Mouse (Mus musculus): ENCODE results near the gene Gba2. TPM values are rescaled to one million over a fixed set of nuclear protein-coding genes. Genes with fewer than 3 reads are reported as not detected.

The Gba2 gene
- polyA plus RNA-seq, 1 experiment from 2014 or later, result 17.7 TPM

DNA sequence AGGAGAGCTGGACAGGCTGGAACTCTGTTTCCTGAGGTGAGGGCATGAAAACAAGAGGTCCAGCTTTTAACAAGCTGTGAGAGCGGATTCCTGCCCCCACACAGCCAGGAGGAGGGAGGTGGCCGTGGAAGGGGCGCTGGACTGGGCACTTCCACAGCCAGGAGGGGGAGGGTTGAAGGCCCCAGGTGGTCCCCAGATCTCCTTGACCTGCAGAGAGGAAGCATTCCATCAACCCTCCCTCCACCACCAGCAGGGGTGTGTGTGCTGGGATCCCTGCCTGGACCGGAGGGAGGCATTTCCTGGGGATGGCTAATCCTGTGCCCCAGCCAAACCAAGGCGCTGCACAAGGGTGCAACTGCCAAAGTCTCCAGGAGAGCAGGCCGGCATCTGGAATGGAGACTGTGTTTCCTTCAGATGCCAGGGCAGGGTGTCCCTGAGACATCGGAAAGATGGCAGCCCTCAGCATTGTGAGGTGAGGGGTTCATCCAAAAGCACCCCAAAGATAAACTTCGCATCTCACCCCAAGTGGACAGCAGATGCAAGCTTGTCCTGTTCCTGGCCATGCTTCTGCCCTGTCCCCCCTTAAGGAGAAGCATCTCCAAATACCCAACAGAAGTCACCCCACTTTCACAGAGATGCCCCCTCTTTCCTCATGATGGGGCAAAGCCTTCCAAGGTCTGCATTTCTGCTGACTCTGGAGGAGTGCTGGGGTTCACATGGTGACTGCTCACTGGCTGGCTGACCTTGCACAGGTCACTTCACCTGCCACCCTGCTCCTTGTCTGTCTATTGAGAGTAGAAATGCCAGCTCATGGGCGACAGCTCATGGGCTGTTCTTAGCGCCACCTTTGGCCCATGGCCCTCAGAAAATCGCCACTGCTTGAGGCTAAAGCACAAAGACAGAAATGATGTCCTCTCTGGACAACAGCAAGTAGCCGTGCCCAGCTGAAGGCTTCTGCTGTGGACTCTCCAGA lies 6.1 kb upstream of the Gba2 start, which contains the start of gene Msmp:
Msmp (minus strand) TSS at position 51 of the 973 bp plus-strand sequence.
- no peaks in the 10 kb centered on the region for H3K27me3 ChIP-seq (ENCODE audit: control insufficient read depth, insufficient read depth, low read depth, low read length)
- peaks cover 17% of the 10 kb centered on the region for H3K4me1 ChIP-seq (ENCODE audit: control insufficient read depth, low read depth, low read length)
- no peaks in the 10 kb centered on the region for H3K9me3 ChIP-seq (replicated peaks; ENCODE audit: control insufficient read depth, low read length)
- peaks cover 33% of the 10 kb centered on the region for H3K36me3 ChIP-seq (ENCODE audit: control insufficient read depth, insufficient read depth)
- ATAC-seq (ENCODE audit: low read depth), result no peak
- H3K4me3 ChIP-seq (ENCODE audit: low read depth, low read length), result no peak within 1 kb of the TSS
- H3K4me2 ChIP-seq (ENCODE audit: low read depth, low read length), result no peak within 1 kb of the TSS
- H3K9ac ChIP-seq (ENCODE audit: low read depth, low read length), result no peak within 1 kb of the TSS
- 77% methylated on average over 12 of the region's 12 CpGs for WGBS (ENCODE audit: insufficient replicate concordance)
- H3K27ac ChIP-seq (ENCODE audit: low read length), result no peak within 1 kb of the TSS

DNA sequence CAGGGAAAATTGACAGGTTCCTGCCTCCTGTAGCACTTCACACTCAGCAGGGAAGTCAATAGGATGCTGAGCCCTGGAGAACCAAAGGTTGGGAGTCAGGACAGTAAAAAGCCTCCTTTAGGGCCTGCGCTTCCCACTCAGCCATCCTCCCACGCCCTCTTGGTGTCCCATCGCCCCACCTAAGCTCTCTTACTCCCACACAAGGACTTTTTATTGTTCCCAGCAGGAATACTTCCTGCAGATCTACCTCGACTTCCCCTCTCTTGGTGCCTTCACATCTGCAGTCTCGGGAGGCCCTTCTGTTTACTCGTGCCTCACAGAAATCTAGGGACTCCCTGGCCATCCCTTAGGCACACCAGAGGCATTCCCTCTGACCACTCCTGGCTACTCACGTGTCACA lies 4.7 kb upstream of the Gba2 start:
- H3K9ac ChIP-seq (ENCODE audit: low read depth, low read length), result no peak overlapping the region
- no peak overlapping the region for H3K27ac ChIP-seq (ENCODE audit: low read length)
- H3K36me3 ChIP-seq (ENCODE audit: control insufficient read depth, insufficient read depth), result peaks cover 33% of the 10 kb centered on the region
- 73% methylated on average over 7 of the region's 7 CpGs for WGBS (ENCODE audit: insufficient replicate concordance)
- ATAC-seq (ENCODE audit: low read depth), result no peak
- H3K4me2 ChIP-seq (ENCODE audit: low read depth, low read length), result no peak overlapping the region
- H3K27me3 ChIP-seq (ENCODE audit: control insufficient read depth, insufficient read depth, low read depth, low read length), result no peaks in the 10 kb centered on the region
- H3K4me1 ChIP-seq (ENCODE audit: control insufficient read depth, low read depth, low read length), result peaks cover 23% of the 10 kb centered on the region
- H3K9me3 ChIP-seq (replicated peaks; ENCODE audit: control insufficient read depth, low read length), result no peaks in the 10 kb centered on the region
- no peak overlapping the region for H3K4me3 ChIP-seq (ENCODE audit: low read depth, low read length)

DNA sequence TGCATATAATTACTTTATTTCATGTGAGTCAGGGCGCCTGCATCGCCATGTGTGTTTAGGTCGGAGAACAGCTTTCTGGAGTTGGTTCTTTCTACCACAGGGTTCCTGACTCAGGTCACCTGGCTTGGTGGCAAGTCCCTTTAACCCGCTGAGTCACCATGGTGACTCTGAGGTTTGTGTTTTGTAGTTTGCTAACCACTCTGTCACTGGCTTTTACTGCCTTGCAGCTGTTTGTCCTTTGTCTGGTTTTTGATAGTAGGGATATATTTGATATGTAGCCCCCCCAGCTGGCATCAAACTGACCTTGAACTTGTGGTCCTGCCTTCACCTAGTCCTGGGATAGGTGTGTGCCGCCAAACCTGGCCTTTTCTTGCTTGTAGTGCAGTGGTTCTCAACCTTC lies 3.6 kb upstream of the Gba2 start:
- peaks cover 19% of the 10 kb centered on the region for H3K4me1 ChIP-seq (ENCODE audit: control insufficient read depth, low read depth, low read length)
- H3K27ac ChIP-seq (ENCODE audit: low read length), result 0 out of 2 replicates have a peak overlapping the region, but pooled peaks have one; percentile 4
- H3K4me2 ChIP-seq (ENCODE audit: low read depth, low read length), result no peak overlapping the region
- H3K4me3 ChIP-seq (ENCODE audit: low read depth, low read length), result no peak overlapping the region
- peaks cover 33% of the 10 kb centered on the region for H3K36me3 ChIP-seq (ENCODE audit: control insufficient read depth, insufficient read depth)
- no peaks in the 10 kb centered on the region for H3K27me3 ChIP-seq (ENCODE audit: control insufficient read depth, insufficient read depth, low read depth, low read length)
- no peak for ATAC-seq (ENCODE audit: low read depth)
- H3K9ac ChIP-seq (ENCODE audit: low read depth, low read length), result no peak overlapping the region
- no peaks in the 10 kb centered on the region for H3K9me3 ChIP-seq (replicated peaks; ENCODE audit: control insufficient read depth, low read length)
- WGBS (ENCODE audit: insufficient replicate concordance), result 66% methylated on average over 5 of the region's 5 CpGs

DNA sequence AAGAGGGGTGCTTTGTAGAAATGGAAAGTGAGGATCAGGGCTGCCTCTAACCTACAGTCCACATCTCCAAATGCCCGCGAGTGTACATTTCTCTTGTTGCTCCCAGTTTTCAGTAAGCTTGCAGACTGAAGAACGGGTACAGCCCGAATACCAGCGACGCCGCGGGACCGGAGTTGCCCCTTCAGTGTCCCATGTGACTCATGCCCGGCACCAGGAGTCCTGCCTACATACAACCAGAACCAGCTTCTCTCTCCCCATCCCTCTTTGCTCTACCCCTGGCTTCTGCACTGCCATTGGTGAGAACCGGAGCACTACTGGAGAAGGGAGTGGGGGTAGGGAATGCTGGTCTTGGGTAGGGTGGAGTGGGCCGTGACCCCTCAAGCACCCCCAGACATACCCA lies 2.7 kb upstream of the Gba2 start:
- H3K27ac ChIP-seq (ENCODE audit: low read length), result no peak overlapping the region
- no peak overlapping the region for H3K9ac ChIP-seq (ENCODE audit: low read depth, low read length)
- peaks cover 33% of the 10 kb centered on the region for H3K36me3 ChIP-seq (ENCODE audit: control insufficient read depth, insufficient read depth)
- no peak overlapping the region for H3K4me2 ChIP-seq (ENCODE audit: low read depth, low read length)
- WGBS (ENCODE audit: insufficient replicate concordance), result 86% methylated on average over 12 of the region's 12 CpGs
- no peak overlapping the region for H3K4me3 ChIP-seq (ENCODE audit: low read depth, low read length)
- H3K9me3 ChIP-seq (replicated peaks; ENCODE audit: control insufficient read depth, low read length), result no peaks in the 10 kb centered on the region
- H3K4me1 ChIP-seq (ENCODE audit: control insufficient read depth, low read depth, low read length), result peaks cover 28% of the 10 kb centered on the region
- no peak for ATAC-seq (ENCODE audit: low read depth)
- H3K27me3 ChIP-seq (ENCODE audit: control insufficient read depth, insufficient read depth, low read depth, low read length), result no peaks in the 10 kb centered on the region

DNA sequence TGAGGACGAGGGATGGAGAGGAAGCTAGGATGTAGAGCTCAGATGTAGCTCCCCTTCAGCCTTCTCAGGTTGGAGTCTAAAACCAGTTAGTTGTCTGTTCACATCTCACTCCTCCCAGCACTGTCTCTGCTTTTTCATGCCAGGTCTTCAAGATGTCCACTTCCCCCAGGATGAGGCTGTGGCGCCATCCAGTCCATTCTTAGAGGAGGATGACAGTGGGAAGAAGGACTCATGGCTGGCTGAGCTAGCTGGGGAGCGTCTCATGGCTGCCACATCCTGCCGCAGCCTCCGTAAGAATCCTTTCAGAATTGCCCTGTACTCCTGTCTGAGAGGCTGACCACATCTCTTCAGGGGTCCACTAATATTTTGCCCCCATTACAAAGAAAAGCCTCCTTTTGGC lies 2.0 kb upstream of the Gba2 start:
- 86% methylated on average over 5 of the region's 5 CpGs for WGBS (ENCODE audit: insufficient replicate concordance)
- Histone ChIP-seq H3K9ac (ENCODE audit: low read depth, low read length) (no peak overlapping the region), H3K27me3 (ENCODE audit: control insufficient read depth, insufficient read depth, low read depth, low read length) (no peaks in the 10 kb centered on the region), H3K9me3 (replicated peaks; ENCODE audit: control insufficient read depth, low read length) (no peaks in the 10 kb centered on the region), H3K4me3 (ENCODE audit: low read depth, low read length) (no peak overlapping the region), H3K4me2 (ENCODE audit: low read depth, low read length) (no peak overlapping the region), H3K27ac (ENCODE audit: low read length) (no peak overlapping the region), H3K4me1 (ENCODE audit: control insufficient read depth, low read depth, low read length) (peaks cover 34% of the 10 kb centered on the region), H3K36me3 (ENCODE audit: control insufficient read depth, insufficient read depth) (peaks cover 33% of the 10 kb centered on the region)
- no peak for ATAC-seq (ENCODE audit: low read depth)

DNA sequence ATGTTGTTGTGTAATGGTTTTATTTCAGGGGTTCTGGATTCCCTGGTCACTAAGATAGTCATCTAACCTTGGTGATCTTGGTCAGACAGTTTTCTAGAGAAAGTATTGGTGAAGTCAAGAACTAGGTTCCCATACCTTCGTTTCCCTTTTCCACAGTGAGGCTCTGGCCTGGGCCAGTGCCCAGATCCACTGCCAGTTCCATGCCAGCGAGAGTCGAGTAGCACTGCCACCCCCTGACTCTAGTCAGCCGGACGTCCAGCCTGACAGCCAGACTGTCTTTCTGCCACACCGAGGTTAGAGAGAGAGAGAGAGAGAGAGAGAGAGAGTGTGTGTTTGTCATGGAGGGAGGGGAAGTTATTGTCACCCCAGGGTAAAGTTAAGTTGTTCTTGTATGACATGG lies 1.1 kb upstream of the Gba2 start:
- ATAC-seq (ENCODE audit: low read depth), result no peak
- H3K4me3 ChIP-seq (ENCODE audit: low read depth, low read length), result peak overlapping the region; percentile 91
- H3K9me3 ChIP-seq (replicated peaks; ENCODE audit: control insufficient read depth, low read length), result no peaks in the 10 kb centered on the region
- no peak overlapping the region for H3K27ac ChIP-seq (ENCODE audit: low read length)
- 71% methylated on average over 6 of the region's 6 CpGs for WGBS (ENCODE audit: insufficient replicate concordance)
- peaks cover 39% of the 10 kb centered on the region for H3K4me1 ChIP-seq (ENCODE audit: control insufficient read depth, low read depth, low read length)
- peak overlapping the region; percentile 85 for H3K9ac ChIP-seq (ENCODE audit: low read depth, low read length)
- H3K36me3 ChIP-seq (ENCODE audit: control insufficient read depth, insufficient read depth), result peaks cover 33% of the 10 kb centered on the region
- peak overlapping the region; percentile 94 for H3K4me2 ChIP-seq (ENCODE audit: low read depth, low read length)
- no peaks in the 10 kb centered on the region for H3K27me3 ChIP-seq (ENCODE audit: control insufficient read depth, insufficient read depth, low read depth, low read length)

DNA sequence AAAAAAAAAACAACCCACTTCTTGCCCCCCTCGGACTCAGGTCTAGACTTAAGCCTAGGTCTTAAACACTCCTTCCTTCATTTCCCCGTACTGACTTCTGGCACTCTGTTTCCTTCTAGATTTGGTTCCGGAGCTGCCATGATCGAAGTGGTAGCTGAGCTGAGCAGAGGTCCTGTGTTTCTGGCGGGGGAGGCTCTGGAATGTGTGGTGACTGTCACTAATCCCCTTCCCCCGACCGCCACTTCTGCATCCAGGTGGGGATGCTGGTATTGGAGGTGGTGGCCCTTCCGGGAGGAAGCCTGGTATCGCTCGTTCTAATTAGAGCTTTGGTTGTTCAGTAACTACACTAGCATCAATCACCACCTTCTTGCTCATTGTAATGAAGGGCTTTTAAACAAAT lies 583 bp upstream of the Gba2 start:
- H3K27ac ChIP-seq (ENCODE audit: low read length), result peak overlapping the region; percentile 92
- H3K9me3 ChIP-seq (replicated peaks; ENCODE audit: control insufficient read depth, low read length), result no peaks in the 10 kb centered on the region
- H3K9ac ChIP-seq (ENCODE audit: low read depth, low read length), result peak overlapping the region; percentile 85
- ATAC-seq (ENCODE audit: low read depth), result no peak
- H3K36me3 ChIP-seq (ENCODE audit: control insufficient read depth, insufficient read depth), result peaks cover 33% of the 10 kb centered on the region
- H3K4me3 ChIP-seq (ENCODE audit: low read depth, low read length), result peak overlapping the region; percentile 91
- H3K4me1 ChIP-seq (ENCODE audit: control insufficient read depth, low read depth, low read length), result peaks cover 39% of the 10 kb centered on the region
- no peaks in the 10 kb centered on the region for H3K27me3 ChIP-seq (ENCODE audit: control insufficient read depth, insufficient read depth, low read depth, low read length)
- 4% methylated on average over 10 of the region's 10 CpGs for WGBS (ENCODE audit: insufficient replicate concordance)
- peak overlapping the region; percentile 94 for H3K4me2 ChIP-seq (ENCODE audit: low read depth, low read length)

DNA sequence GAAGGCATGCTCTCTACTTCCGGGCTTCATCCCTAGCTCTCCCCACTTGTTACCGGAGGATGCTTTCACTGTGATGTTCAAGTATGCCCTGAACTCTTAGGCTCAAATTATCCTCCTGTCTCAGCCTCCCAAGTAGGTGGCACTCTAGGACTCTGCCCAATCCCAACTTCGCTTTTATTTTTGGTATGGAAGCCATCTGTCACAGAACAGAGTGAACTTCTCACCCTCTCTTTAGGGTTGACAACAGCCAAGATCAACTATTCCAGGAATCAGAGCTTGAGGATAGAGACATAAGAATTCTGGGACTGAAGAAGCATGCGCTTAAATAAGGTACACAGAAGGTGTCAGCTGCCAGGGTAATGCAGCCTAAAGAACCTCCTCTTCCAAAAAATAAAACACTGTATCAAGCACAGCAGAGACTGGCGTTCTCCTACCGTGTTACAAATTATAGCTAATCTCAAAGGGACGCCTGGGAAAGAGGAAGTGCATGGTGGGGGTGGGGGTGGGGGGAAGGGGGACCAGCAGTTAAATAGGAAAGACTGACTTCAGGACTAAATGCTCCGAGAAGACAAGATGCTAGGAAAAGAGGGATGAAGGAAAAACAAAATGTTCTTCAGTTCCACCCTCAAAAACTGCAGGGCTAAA lies 1.3 kb downstream of the Gba2 start:
- ATAC-seq (ENCODE audit: low read depth), result no peak
- Histone ChIP-seq H3K4me1 (ENCODE audit: control insufficient read depth, low read depth, low read length) (peaks cover 39% of the 10 kb centered on the region), H3K27me3 (ENCODE audit: control insufficient read depth, insufficient read depth, low read depth, low read length) (no peaks in the 10 kb centered on the region), H3K4me2 (ENCODE audit: low read depth, low read length) (peak overlapping the region; percentile 94), H3K36me3 (ENCODE audit: control insufficient read depth, insufficient read depth) (peaks cover 31% of the 10 kb centered on the region), H3K4me3 (ENCODE audit: low read depth, low read length) (peak overlapping the region; percentile 91), H3K27ac (ENCODE audit: low read length) (peak overlapping the region; percentile 92), H3K9ac (ENCODE audit: low read depth, low read length) (peak overlapping the region; percentile 85), H3K9me3 (replicated peaks; ENCODE audit: control insufficient read depth, low read length) (no peaks in the 10 kb centered on the region)
- 27% methylated on average over 8 of the region's 8 CpGs for WGBS (ENCODE audit: insufficient replicate concordance)

DNA sequence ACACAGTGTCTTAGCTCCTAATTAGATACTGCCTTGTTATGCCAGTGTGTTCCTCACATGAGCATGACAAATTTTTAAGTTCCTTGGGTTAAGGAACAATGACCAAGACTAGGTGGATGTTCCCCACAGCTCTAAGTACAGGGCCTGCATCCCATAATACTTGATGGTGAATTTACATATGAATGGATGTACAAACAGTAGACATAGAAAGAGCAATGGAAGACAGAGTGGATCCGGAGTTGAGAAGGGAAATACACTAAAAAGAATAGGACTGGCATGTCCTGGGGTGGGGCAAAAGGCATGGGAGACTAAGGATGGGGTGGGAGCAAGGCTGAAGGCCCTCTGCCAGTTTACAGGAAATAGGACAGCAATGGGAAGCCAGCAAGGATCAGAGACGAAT lies 3.3 kb downstream of the Gba2 start:
- H3K9ac ChIP-seq (ENCODE audit: low read depth, low read length), result no peak overlapping the region
- H3K4me3 ChIP-seq (ENCODE audit: low read depth, low read length), result no peak overlapping the region

More for the DNA sequence above, 3.3 kb downstream of the Gba2 start:
- peaks cover 39% of the 10 kb centered on the region for H3K4me1 ChIP-seq (ENCODE audit: control insufficient read depth, low read depth, low read length)
- H3K36me3 ChIP-seq (ENCODE audit: control insufficient read depth, insufficient read depth), result peaks cover 23% of the 10 kb centered on the region
- 52% methylated on average over 2 of the region's 2 CpGs for WGBS (ENCODE audit: insufficient replicate concordance)
- H3K27me3 ChIP-seq (ENCODE audit: control insufficient read depth, insufficient read depth, low read depth, low read length), result no peaks in the 10 kb centered on the region
- no peak overlapping the region for H3K27ac ChIP-seq (ENCODE audit: low read length)
- peak overlapping the region; percentile 94 for H3K4me2 ChIP-seq (ENCODE audit: low read depth, low read length)
- H3K9me3 ChIP-seq (replicated peaks; ENCODE audit: control insufficient read depth, low read length), result no peaks in the 10 kb centered on the region
- ATAC-seq (ENCODE audit: low read depth), result no peak

Data from liver, embryonic 16.5 days (tissue).